Mouse (Mus musculus): Measurements from ENCODE around the gene Dtx2. TPM values are rescaled to one million over a fixed set of nuclear protein-coding genes. Genes with fewer than 3 reads are reported as not detected.
"Not testable (repeated sequence)": the region's sequence is repeated elsewhere in the genome, so short reads cannot be mapped to it uniquely, and the experiment has no call there.

Gene Dtx2
- polyA plus RNA-seq, 1 experiment from 2014 or later: 42.3 TPM

DNA sequence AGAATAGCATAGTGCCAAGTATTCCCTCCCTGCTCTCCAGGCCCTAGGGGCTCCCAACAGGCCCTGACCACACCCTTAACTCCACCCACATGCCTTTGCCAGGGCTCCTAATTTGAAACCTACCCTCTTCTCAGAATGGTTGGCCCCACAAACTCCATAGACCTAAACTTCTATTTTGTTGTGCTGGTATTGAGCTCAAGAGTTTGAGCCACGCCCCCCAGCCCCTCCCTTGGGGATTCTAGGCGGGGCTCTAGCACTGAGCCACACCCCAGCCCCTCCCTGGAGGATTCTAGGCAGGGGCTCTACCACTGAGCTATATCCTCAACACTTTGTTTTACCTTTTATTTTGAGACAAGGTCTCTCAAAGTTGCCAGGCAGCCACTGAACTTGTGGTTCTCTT, 46.7 kb downstream of the Dtx2 start:
- WGBS: 43% methylated on average over 2 of the region's 2 CpGs
- no peak overlapping the region for H3K27ac ChIP-seq

DNA sequence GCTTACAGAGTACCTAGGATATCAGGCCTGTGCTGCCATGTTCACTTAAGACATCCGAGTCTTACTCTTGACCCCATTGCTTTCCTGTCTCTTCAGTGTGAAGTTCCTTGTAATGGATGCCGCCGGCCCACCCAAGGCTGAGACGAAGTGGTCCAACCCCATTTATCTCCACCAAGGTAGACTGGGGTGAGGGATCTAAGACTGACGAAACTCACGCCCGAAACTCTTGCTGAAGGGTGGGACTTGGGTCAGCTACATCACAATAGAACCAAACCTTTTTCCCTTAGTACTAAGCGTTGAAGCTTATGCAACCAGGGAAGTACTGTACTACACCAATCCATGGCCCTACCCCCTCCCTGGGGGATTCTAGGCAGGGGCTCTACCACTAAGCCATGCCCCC, 47.1 kb downstream of the Dtx2 start:
- Histone ChIP-seq H3K9me3 (replicated peaks) (no peaks in the 10 kb centered on the region), H3K4me3 (no peak overlapping the region), H3K36me3 (no peaks in the 10 kb centered on the region), H3K4me1 (peaks cover 26% of the 10 kb centered on the region), H3K27ac (no peak overlapping the region), H3K27me3 (ENCODE audit: low read depth, poor library complexity, severe bottlenecking) (no peaks in the 10 kb centered on the region)
- no peak for DNase-seq (ENCODE audit: low spot score)
- WGBS: 96% methylated on average over 8 of the region's 8 CpGs

More for the DNA sequence above, 46.7 kb downstream of the Dtx2 start:
- Histone ChIP-seq H3K9me3 (replicated peaks) (no peaks in the 10 kb centered on the region), H3K4me1 (peaks cover 22% of the 10 kb centered on the region), H3K36me3 (no peaks in the 10 kb centered on the region), H3K27me3 (ENCODE audit: low read depth, poor library complexity, severe bottlenecking) (no peaks in the 10 kb centered on the region), H3K4me3 (no peak overlapping the region)
- DNase-seq (ENCODE audit: low spot score): no peak

DNA sequence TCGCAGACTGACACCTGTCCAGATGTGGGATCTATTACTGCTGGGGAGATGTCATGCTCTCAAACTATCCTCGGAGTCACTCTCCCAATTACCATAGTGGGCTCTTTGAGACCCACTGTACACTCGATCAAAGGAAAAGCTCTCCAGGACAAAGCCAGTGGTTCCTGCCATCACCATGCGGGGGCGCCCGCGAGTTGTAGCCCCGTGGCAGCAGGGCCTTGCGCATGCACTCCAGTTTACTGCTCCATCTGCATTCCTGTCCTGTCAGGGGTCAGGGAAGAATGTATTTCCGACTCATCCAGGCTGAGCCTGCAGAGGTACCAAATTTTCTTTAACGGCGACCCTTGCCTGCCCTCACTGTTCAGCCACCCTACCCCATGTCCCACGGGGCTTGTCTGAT, 50.3 kb downstream of the Dtx2 start:
- DNase-seq (ENCODE audit: low spot score): no peak
- no peak overlapping the region for H3K27ac ChIP-seq
- no peaks in the 10 kb centered on the region for H3K9me3 ChIP-seq (replicated peaks)
- 69% methylated on average over 13 of the region's 13 CpGs for WGBS
- H3K4me3 ChIP-seq: no peak overlapping the region
- H3K36me3 ChIP-seq: no peaks in the 10 kb centered on the region
- no peaks in the 10 kb centered on the region for H3K27me3 ChIP-seq (ENCODE audit: low read depth, poor library complexity, severe bottlenecking)
- H3K4me1 ChIP-seq: peaks cover 19% of the 10 kb centered on the region

DNA sequence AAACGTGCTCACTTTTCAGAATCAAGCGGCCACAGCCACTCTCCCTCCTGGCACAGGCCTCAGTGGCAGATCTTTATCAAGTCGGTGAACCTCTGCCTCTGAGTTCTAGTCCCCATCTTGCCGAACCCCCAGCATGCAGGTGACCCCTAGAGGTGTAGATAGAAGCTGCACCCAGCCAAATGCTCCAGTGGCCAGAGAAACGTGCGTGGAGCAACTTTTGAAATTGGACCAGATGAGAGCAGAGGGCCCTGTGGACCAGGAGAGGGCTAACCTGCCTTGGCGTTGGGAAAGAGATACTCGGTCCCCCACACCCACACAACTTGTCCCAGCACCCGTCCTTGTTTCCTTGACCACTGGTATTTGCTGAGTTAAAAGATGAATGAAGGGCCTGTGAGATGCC, 50.8 kb downstream of the Dtx2 start:
- 36% methylated on average over 9 of the region's 9 CpGs for WGBS
- no peak overlapping the region for H3K27ac ChIP-seq
- peak; percentile 37 for DNase-seq (ENCODE audit: low spot score)
- no peaks in the 10 kb centered on the region for H3K36me3 ChIP-seq
- H3K27me3 ChIP-seq (ENCODE audit: low read depth, poor library complexity, severe bottlenecking): no peaks in the 10 kb centered on the region
- no peak overlapping the region for H3K4me3 ChIP-seq
- H3K9me3 ChIP-seq (replicated peaks): no peaks in the 10 kb centered on the region
- peaks cover 15% of the 10 kb centered on the region; the same call in 1 of the 2 replicates for H3K4me1 ChIP-seq

DNA sequence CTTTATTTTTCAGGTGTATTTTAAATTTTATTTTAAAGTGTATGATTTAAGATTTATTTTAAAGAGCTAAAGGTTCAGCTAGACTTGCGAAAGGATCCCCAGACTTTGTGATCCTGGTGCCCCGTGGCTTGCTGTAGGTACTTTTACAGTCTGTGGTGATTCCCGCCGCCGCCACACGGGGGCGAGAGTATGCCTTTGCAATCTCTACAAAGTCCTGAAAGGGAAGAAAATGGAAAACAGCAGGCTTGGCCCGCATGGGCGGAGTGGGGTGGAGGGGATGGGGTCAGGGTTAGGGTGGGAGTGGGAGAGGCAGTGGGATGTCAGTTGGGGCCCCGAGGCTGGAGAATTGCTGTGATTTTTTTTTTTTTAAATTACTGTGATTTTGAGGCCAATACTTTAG, 51.4 kb downstream of the Dtx2 start:
- Histone ChIP-seq H3K4me3 (no peak overlapping the region), H3K36me3 (no peaks in the 10 kb centered on the region), H3K9me3 (replicated peaks) (no peaks in the 10 kb centered on the region), H3K27ac (0 out of 2 replicates have a peak overlapping the region, but pooled peaks have one; percentile 28), H3K4me1 (peaks cover 15% of the 10 kb centered on the region; the same call in 1 of the 2 replicates), H3K27me3 (ENCODE audit: low read depth, poor library complexity, severe bottlenecking) (no peaks in the 10 kb centered on the region)
- DNase-seq (ENCODE audit: low spot score): peak; percentile 95
- WGBS: 5% methylated on average over 10 of the region's 10 CpGs

DNA sequence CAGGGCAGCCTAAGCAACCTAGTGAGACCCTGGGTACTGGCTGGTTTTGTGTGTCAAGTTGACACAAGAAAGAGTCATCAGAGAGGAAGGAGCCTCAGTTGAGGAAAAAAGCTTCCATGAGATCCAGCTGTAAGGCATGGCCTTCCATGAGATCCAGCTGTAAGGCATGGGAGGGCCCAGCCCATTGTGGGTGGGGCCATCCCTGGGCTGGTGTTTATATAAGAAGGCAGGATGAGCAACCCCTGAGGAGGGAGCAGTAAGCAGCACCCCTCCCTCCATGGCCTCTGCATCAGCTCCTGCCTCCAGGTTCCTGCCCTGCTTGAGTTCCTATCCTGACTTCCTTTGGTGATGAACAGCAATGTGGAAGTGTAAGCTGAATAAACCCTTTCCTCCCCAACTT, 53.9 kb downstream of the Dtx2 start:
- not testable (repeated sequence) for H3K4me3 ChIP-seq; DNase-seq (ENCODE audit: low spot score)
- H3K4me1 ChIP-seq: peaks cover 26% of the 10 kb centered on the region

DNA sequence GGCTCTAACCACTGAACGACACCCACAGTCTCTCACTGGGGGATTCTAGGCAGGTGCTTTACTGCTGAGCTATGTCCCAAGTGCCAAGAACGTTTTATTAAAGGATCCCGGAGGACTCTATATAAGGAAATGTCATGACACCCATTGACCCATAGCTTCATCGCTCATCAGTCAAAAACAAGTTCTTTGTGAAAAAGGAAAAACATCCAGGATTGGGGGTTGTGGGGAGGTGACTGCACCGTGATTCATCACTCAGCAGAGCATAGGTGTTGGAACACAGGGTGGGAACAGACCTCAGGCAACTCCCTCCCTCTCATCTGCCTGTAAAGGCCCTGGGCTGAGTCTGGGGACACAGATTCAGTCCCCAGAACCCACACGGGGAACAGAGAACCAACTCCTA, 55.3 kb downstream of the Dtx2 start:
- Histone ChIP-seq H3K27me3 (ENCODE audit: low read depth, poor library complexity, severe bottlenecking) (no peaks in the 10 kb centered on the region), H3K4me3 (no peak overlapping the region), H3K36me3 (no peaks in the 10 kb centered on the region), H3K27ac (no peak overlapping the region), H3K4me1 (peaks cover 21% of the 10 kb centered on the region), H3K9me3 (replicated peaks) (no peaks in the 10 kb centered on the region)
- 66% methylated on average over 6 of the region's 6 CpGs for WGBS
- no peak for DNase-seq (ENCODE audit: low spot score)

More for the DNA sequence above, 53.9 kb downstream of the Dtx2 start:
- H3K27me3 ChIP-seq (ENCODE audit: low read depth, poor library complexity, severe bottlenecking); H3K27ac ChIP-seq; H3K9me3 ChIP-seq (replicated peaks); H3K36me3 ChIP-seq: not testable (repeated sequence)

DNA sequence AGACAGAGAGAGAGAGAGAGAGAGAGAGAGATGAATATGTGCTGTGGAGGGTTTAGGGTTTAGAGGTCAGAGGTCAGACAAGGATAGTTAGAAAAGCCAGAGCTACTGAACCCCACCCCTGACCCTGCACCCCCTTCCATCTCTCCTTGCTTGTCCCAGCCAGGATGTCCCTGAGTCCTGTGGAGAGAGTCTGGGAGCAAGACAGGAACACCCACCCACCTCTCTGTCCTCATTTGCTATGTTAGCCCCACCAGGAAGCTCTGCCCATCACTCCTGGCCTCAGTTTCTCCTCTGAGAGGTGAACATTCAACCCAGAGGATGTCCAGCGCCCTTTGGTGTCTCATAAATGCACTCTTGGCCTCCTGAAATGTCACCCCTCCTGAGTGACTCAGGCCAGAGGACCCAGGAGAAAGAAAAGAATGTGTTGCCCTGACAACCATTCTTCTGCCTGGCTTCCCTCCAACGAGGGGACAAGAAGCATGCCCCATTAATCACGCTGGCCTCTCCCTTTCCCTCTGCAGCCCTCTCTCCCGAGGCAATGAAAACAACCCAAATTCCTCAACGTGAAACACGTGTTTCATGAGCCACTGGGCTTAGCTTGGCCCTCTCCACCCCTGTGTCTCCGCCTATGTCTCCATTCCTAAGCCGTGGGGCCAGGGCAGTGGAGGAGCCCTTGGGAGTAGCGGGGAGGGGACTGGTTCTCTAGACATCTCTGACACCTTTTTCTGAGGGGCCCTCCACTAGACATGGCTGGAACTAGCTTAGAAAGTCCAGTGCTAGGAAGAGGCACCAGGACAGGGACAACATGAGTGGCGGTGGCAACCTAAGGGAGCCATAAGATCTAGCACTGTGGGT, 56.9 kb downstream of the Dtx2 start:
- Histone ChIP-seq H3K36me3 (no peaks in the 10 kb centered on the region), H3K9me3 (replicated peaks) (no peaks in the 10 kb centered on the region), H3K27ac (peak overlapping the region; percentile 74), H3K4me1 (peaks cover 15% of the 10 kb centered on the region), H3K27me3 (ENCODE audit: low read depth, poor library complexity, severe bottlenecking) (no peaks in the 10 kb centered on the region), H3K4me3 (no peak overlapping the region)
- WGBS: 20% methylated on average over 10 of the region's 10 CpGs
- DNase-seq (ENCODE audit: low spot score): peak; percentile 49

DNA sequence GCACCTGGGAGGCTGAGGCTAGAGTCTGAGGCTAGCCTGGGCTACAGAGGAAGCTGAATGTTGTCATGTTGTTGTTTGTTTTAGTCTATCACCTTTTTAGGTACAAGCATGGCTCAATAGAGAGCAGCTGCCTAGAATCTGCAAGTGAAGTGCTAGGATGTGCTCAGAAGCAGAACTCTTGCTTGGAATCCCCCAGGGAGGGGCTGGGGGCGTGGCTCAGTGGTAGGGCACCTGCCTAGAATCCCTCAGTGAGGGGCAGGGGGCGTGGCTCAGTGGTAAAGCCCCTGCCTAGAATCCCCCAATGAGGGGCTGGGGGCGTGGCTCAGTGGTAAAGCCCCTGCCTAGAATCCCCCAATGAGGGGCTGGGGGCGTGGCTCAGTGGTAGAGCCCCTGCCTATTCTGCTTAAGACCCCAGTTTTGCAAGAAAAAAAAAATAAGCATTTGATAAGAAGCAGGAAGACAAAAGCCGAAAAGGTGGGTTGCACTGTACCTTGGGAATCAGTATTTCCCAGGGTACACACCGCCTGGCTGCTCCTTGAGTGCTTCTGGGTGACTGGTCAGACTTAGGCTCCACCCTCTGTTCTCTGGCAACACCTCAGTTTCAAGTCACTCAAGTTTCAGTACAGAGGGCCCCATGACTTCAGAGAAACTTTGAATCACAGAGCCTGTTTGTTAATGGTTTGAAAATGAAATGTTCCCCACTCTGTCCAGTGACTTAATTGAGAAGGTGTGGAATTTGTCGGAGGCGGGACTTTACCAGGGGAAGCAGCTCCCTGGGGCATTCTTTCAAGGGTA, 58.5 kb downstream of the Dtx2 start:
- Histone ChIP-seq H3K36me3 (no peaks in the 10 kb centered on the region), H3K27ac (no peak overlapping the region), H3K4me1 (peaks cover 15% of the 10 kb centered on the region), H3K9me3 (replicated peaks) (no peaks in the 10 kb centered on the region), H3K4me3 (no peak overlapping the region), H3K27me3 (ENCODE audit: low read depth, poor library complexity, severe bottlenecking) (peaks cover 7% of the 10 kb centered on the region; the same call in 1 of the 2 replicates)
- 80% methylated on average over 8 of the region's 8 CpGs for WGBS
- no peak for DNase-seq (ENCODE audit: low spot score)

DNA sequence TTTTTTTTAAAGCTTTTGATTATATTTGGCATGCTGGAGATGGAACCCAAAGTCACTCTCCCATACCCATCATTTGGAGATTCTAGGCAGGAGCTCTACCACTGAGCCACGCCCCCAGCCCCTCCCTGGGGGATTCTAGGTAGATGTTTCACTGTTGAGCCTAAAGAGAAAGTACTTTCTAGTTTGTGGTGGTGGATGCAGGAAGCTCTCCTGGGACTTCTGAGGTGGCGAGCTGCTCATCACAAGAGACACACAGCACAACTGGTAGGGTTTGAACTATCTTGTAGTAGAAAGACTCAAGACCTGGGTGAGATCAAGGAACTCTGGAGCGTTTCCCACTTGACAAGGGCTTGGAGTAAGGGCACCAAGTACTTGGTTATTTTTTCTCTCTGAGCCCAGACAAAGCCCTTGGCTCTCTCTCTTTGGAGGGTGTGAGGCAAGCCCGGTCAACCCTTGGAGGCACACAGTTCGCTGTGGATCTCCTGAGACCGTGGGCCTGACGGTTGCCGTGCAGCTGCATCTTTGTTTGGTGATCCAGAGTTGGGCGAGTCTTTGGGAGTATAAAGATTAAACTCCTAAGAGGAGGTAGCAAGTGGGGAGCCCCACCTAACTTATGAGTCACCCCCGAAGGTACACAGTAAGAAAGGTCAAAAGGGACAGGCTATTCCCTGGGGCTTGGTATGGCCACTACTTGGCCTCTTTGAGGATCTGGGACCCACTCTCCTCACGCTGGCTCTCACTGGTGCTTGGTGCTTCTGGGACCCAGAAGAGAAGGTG, 59.9 kb downstream of the Dtx2 start, which contains the start of gene Upk3bl:
Gene Upk3bl, plus strand, starts transcription at position 192 of the 777 bp plus-strand sequence.
- Histone ChIP-seq H3K27ac (no peak within 1 kb of the TSS), H3K4me3 (no peak within 1 kb of the TSS), H3K36me3 (no peaks in the 10 kb centered on the region), H3K9me3 (replicated peaks) (no peaks in the 10 kb centered on the region), H3K4me1 (peaks cover 15% of the 10 kb centered on the region), H3K27me3 (ENCODE audit: low read depth, poor library complexity, severe bottlenecking) (peaks cover 12% of the 10 kb centered on the region; the same call in 1 of the 2 replicates)
- no peak for DNase-seq (ENCODE audit: low spot score)
- 93% methylated on average over 11 of the region's 11 CpGs for WGBS

DNA sequence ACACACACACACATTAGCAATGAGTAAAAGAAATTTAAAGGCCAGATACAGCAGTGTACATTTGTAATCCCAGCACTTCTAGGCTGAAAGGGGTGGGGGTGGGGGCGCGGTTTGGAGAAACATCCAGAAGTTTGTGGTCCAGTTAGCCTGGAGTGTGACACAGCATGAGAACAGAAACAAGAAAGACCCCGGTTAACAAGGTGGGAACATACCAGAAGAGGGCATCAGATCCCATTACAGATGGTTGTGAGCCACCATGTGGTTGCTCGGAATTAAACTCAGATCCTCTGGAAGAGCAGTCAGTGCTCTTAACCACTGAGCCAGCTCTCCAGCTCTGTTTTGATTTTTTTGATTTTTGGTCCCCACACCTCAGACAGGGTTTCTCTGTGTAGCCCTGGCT, 61.5 kb downstream of the Dtx2 start:
- no peaks in the 10 kb centered on the region for H3K9me3 ChIP-seq (replicated peaks)

DNA sequence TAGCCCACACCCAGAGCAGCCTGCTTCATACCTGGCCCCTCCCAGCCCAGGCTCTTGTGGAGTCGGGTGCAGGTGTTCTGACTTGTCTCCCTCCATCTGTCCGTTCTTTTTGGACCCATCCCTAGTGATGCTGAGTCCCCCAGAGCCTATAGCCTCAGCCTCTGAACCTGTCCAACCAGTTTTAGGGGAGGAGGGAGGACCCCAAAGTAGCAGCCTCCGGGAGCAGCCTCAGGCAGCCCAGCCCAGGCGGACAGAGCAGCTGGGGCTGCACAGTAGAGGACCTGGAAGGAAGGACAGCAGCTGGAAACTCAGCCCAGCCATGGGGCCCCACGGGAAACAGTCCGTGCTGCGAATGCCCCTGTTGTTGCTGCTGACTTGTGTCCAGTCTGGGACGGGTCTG, 62.5 kb downstream of the Dtx2 start:
- DNase-seq (ENCODE audit: low spot score): no peak
- Histone ChIP-seq H3K27ac (0 out of 2 replicates have a peak overlapping the region, but pooled peaks have one; percentile 25), H3K4me3 (no peak overlapping the region), H3K9me3 (replicated peaks) (no peaks in the 10 kb centered on the region), H3K27me3 (ENCODE audit: low read depth, poor library complexity, severe bottlenecking) (peaks cover 29% of the 10 kb centered on the region), H3K4me1 (peaks cover 8% of the 10 kb centered on the region; the same call in 1 of the 2 replicates), H3K36me3 (no peaks in the 10 kb centered on the region)
- 25% methylated on average over 8 of the region's 8 CpGs for WGBS

More for the DNA sequence above, 61.5 kb downstream of the Dtx2 start:
- 44% methylated on average over 4 of the region's 4 CpGs for WGBS
- Histone ChIP-seq H3K4me1 (peaks cover 18% of the 10 kb centered on the region), H3K4me3 (no peak overlapping the region), H3K27ac (no peak overlapping the region), H3K36me3 (no peaks in the 10 kb centered on the region), H3K27me3 (ENCODE audit: low read depth, poor library complexity, severe bottlenecking) (peaks cover 28% of the 10 kb centered on the region)
- DNase-seq (ENCODE audit: low spot score): no peak

Measured in limb, embryonic 10.5 days (tissue).